Mouse (Mus musculus): Measurements from ENCODE around the gene Crebrf.

DNA sequence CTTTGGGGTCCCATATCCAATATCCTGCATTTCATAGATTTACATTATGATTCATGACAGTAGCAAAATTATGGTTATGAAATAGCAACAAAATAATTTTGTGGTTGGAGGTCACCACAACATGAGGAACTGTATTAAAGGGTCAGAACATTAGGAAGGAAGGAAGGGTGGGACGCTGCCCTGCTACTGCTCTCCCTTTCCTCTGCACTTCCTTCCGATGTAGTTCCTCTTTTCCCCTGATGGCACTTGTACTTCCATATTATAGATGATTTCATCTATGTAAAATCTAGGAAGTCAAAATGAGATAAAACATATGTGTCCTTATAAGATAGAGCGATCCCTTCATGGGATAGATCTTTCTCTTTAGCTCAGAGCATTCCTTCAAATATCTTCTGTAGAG, 34.5 kb downstream of the Crebrf start:
- TF ChIP-seq GATA1 (IDR thresholded peaks at IDR 0.05; ENCODE audit: borderline replicate concordance, low read length) (no peak), FLI1 (IDR thresholded peaks at IDR 0.05; ENCODE audit: low read length) (no peak)
